Mouse (Mus musculus) urinary bladder, postnatal 25 days (tissue): ENCODE measurements at regions not wholly inside any gene's neighbourhood (a gene's known extent, or its start where the extent isn't known, plus 50 kb on each side); places are given as distances from the start of the nearest gene placed in this dataset.
"Not testable (repeated sequence)": the region's sequence is repeated elsewhere in the genome, so short reads cannot be mapped to it uniquely, and the experiment has no call there.

Experiments
- DNase-seq: peaks from one replicate; pipeline ENCODE4 v3.0.0; 2022; ENCODE audit warnings: low spot score

DNA sequence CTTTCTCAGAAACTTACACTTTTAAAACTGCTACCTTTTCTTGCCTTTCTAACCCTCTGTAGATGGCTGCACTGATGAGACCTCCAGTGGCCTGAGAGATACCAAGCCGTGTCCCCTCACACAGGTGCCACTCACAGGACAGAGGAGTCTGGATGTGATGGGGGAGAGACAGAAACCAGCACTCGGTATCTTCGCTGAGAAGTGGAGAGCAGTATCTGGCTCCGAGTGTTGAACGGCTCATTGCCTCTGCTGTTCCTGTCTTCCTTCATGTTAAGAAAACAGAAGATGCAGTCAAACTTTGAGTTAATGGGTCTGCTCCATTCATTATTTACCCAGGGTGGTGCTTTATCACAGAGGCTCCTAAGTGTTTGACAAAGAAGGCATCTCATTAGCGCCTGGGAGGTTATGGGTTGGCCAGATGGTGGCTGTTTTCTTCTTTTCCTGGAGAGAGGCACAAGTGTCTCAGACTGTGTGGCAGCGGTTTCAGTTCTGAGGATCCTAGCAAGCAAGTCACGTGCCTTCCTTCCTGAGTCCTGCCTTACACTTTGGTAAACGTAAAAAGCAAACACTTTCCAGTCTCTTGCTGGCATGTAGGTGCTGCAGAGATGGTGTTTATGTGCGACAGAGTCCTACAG, 248.6 kb downstream of the Sec16b start:
- DNase-seq, result no peak

DNA sequence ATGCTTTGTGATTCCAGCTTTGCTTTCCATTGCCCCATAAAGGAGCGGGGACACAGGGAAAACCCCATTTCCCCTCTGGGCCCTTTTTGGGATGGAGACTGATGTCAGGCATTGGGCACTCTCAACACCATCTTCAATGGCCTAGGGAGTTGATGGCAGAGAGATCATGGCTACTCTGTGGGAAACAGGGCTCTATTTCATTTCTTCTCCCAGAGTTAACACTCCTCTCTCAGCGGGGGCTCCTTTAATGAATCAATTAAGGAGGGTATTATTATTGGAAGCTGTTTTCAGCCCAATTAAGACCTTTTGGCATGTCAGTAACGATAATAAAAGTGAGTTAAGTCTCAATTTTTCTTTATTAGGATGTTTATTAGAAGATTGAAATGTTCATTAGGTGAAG, 250.4 kb downstream of the Sec16b start:
- DNase-seq, result no peak

DNA sequence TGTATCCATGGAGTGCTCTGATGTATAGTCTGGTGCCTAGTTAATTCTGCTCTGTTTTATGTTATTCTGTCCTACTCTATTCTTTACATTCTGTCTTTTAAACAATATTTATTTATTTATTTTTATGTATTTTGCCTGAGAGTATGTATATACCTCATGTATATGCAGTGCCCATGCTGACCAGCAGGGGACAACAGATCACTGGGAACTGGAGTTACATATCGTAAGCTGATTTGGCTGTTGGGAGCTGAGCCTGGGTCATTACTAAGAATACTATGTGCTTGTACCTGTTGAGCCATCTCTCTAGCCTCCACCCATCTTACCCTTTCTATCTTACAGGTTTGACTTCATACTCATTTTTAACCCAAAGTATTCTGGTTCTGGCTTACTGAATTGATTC, 251.8 kb downstream of the Sec16b start:
- DNase-seq, result no peak

- no peak for DNase-seq
Measured at GRCm38 (mm10) chr1:157768201-157768600, 261.7 kb downstream of the Sec16b start.

GRCm38 (mm10) chr1:157797711-157798110, 291.2 kb downstream of the Sec16b start:
- no peak for DNase-seq

DNA sequence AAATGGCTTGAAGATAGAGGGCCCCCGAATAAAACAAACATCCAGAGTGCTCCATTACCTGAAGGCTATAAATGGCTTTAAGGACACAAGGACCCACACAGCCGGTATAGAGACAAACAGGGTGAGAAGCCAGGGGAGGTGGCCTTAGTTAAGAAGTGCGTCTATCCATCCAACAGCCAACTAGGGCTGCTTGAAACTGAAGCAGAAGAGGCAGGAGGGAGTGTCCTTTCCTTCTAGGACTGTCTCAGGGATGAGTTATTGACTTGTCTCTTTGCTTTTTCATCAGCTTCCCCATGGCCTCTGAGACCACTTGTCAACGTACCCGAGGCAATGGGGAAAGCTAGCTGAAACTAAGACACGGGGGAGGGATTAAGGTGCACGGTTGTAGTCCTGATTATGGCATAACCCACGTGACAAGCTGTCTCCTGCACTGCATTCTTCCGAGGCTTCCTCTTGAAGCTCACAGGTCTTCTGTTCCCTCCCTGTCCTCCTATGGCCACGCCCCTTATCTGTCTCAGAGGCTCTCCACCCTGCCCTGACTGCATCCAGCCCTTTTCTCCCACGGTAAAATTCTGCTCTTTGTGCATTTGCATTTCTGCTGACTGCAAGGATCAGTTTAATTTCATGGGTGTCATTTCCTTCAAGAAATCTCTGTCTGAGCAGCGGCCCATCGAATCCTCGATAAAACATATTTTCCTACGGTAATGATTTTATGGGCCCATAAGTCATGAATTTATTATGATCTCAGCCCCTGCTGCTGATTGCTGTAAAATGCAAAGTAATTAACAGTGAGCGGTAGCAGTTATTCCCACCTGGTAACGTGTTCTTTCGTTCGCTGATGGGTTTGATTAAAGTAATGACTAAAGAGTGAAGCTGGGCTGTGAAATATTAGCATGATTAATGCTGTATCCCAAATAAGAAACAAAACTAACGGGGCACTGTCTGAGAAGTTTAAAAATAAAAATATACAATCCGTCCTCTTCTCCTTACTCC, 292.3 kb downstream of the Sec16b start:
- DNase-seq, result no peak

DNA sequence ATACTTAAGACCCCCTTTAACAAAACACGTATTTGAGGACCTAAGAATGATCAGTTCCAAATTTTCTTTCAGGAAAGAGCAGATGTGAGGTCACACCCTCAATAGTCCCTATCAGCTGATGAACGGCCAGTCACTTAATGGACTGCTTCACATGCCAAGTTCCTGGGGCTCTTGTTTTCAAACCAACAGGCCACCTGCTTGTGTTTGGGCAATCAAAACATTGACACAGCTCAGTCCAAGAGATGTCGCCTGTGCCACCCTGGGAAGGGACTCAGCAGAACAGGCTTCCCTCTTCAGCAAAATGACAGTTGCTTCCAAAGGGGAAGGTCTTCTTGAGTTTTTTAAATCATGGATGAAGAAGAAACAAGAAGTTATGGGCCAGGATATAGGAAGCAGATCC, 294.6 kb downstream of the Sec16b start:
- no peak for DNase-seq

GRCm38 (mm10) chr1:157804229-157804628, 297.7 kb downstream of the Sec16b start:
- DNase-seq, result no peak

DNA sequence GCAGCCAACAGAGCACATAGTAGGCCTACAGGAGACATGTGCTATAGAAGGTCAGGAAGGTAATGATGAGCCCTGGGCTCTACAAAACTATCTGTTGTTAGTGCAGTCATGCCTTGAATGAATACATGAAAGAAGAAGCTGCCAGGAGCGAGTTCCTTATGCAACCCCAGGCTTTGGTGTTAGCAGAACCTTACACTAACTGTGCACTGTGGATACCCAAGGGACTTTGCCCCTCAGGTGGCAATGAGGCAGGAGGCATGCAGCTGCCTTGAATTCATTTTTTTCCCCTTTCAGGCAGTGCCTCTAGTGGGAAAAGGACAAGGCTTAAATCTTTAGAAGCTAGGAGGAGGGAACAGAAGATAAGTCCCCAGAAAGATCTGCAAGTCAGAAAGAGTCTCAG, 299.8 kb downstream of the Sec16b start:
- DNase-seq, result no peak

DNA sequence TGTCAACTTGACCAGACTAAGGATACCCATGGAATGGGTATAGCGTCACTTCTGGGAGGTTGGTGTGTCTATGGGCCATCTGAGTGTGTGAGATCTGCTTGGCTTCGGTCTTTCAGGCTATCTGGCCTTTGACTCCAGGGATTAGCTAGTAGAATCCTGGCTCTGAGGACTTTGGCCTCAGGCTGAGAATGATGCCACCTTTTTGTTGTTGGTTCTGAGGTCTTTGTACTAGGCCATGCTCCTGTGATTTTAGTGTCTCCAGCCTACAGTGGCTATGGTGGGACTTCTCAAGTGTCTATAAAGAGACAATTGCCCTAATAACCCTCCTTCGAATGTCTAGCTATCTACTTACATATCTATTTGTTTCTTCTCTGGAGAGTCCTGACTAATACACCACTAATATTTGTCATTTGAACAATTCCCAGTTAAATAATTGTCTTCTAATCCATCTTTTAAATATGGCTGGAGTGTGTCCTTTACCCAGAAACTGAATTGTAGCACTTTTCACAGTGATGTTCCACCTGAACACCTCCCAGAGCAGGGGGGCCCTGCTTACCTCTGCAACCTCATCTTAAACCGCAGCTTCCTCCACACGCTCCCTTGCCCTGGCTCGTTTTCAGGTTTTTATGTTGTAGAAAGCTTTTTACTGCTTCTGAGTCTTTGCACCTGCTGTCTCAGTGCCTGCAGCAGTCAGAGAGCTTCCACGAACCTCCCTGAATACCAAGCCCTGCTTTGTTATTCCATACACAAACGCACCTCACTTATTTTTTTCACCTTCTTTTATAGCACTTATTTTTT, 303.3 kb downstream of the Sec16b start:
- DNase-seq, result no peak

DNA sequence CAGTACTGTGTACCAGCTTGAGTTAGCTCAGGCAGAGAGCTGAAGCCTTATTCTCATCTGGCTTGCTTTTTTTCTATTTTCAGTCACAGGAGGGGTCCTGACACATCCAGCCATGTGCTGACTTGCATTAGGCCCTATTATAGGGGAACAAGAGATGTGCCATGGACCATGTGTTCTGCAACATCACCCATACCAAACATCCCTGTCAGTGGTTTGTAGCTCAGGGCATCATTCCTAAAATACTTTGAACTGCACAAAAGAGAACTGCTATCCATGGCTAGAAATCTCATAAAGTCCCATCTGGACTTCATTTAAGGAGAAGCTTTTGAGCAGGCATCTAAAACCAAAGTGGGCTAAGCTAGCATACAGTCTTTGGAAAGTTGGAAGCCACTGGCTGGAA, 304.1 kb downstream of the Sec16b start:
- DNase-seq, result no peak

- no peak for DNase-seq
Measured at GRCm38 (mm10) chr1:157827966-157828365, 321.4 kb downstream of the Sec16b start.

- no peak for DNase-seq
Measured at GRCm38 (mm10) chr1:157831511-157831910, 325.0 kb downstream of the Sec16b start.

DNA sequence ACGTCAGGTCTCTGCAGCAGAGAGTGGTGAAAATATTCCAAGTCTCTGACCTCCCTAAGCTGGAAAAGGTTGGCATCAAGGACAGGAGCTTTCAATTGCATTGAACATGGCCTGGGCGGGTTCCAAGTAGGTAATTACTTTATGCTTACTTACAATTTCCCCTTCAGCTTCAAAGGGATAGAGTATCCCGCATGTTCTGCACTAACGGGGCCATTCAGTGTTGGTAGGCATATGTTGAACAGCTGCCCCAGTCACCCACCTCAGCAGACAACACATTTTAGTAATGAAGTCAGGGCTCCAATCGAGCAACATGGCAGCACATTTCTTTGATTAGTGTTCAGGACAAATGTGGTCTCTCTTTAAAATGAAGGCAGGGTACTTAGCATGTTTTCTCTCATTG, 366.2 kb downstream of the Sec16b start:
- no peak for DNase-seq

DNA sequence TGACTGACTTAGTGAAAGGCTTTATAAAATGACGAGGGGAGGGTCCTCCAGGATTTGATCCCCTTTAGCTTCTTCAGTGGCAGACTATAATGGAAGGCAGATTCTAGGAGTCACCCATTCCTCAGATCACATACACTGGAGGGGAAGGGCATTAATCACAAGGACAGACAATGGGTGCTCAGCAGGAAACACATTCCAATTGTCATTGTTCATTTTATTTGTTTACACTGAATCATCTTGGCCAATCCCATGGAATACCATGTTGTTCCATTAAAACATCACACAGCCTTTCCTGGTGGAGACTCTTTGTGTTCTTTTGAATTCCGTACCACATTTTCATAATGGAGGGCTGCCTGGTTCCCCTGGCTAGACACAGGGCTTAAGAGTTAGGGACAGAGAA, 368.5 kb downstream of the Sec16b start:
- no peak for DNase-seq

- DNase-seq, result not testable (repeated sequence)
Measured at GRCm38 (mm10) chr1:157877117-157877516, 370.6 kb downstream of the Sec16b start.

GRCm38 (mm10) chr1:157887146-157887545, 380.6 kb downstream of the Sec16b start:
- no peak for DNase-seq

- DNase-seq, result no peak
Measured at GRCm38 (mm10) chr1:157888573-157888972, 382.0 kb downstream of the Sec16b start.

GRCm38 (mm10) chr1:157906168-157906567, 399.6 kb downstream of the Sec16b start:
- DNase-seq, result no peak

DNA sequence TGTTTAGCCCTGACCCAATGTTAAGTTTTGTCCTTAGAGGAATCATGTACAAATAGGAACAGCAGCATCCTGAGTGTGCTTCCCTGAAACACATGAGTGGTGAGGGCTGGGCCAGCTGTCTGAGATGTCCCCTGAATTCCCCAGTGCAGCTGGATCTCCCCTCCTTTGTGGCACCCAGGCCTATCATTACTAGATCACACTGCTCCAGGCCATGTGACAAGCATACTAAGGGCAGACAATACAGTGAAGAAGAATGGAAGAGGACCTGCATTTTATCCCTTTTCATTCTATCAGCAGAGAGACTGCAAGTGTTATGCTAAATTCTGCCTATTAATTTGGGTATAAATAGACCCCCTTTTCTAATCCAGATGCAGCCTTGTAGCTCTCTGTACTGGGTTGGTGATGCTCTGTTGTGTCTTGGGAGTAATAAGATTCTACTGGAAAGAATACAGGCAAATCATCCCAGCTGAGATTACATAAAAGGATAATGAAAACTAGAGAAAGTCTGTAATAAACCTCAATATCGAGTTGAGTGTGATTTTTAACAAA, 418.3 kb downstream of the Brinp2 start:
- no peak for DNase-seq

- no peak for DNase-seq
Measured at GRCm38 (mm10) chr1:157939516-157939915, 416.6 kb downstream of the Brinp2 start.

DNA sequence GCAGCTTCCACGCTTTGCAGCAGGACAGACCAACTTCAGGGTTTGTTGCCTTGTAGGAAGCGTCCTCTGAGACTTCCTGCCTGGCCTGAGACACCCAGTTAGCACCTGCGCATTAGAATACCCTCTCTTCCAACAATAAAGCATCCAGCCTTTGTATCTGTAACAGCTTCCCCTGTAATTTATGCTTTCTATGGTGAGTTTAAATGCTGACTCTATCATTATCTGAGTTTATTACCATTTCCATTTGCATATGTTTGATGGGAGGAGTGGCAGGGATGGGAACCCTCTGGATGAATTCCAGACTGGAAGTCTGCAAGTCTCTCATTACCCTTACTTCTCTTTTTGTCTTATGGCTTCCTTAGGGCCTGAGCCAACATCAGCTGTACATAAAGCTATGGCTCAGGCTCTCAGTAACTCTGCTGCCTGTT, 415.8 kb downstream of the Brinp2 start:
- DNase-seq, result no peak
